Mouse (Mus musculus) limb, embryonic 12.5 days (tissue): ENCODE measurements at regions not wholly inside any gene's neighbourhood (a gene's known extent, or its start where the extent isn't known, plus 50 kb on each side); places are given as distances from the start of the nearest gene placed in this dataset.
"Not testable (repeated sequence)": the region's sequence is repeated elsewhere in the genome, so short reads cannot be mapped to it uniquely, and the experiment has no call there.

Experiments used
- ATAC-seq: fragments of 200-750 bp; cut with Nextera tagmentation; 2 replicates; pipeline ENCODE4 v1.8.0; 2017; ENCODE audit warnings: low read depth, moderate TSS enrichment; ENCODE audit not compliant: insufficient number of reproducible peaks, insufficient read depth, low FRiP score, low TSS enrichment
- H3K27ac ChIP-seq: fragments of 300-500 bp; sonication (generic); 2 replicates; pipeline ENCODE4 v1.5.1; 2016; ENCODE audit warnings: mild to moderate bottlenecking, moderate library complexity
- H3K27me3 ChIP-seq: fragments of 300-500 bp; sonication (generic); 2 replicates; pipeline ENCODE4 v1.6.1; 2016; ENCODE audit warnings: mild to moderate bottlenecking, moderate library complexity
- H3K36me3 ChIP-seq: fragments of 300-500 bp; sonication (generic); 2 replicates; pipeline ENCODE4 v1.6.1; 2016; ENCODE audit warnings: mild to moderate bottlenecking, moderate library complexity
- H3K4me1 ChIP-seq: fragments of 300-500 bp; sonication (generic); replicated peaks from 2 replicates; pipeline ENCODE4 v1.6.1; 2016
- H3K4me2 ChIP-seq: fragments of 300-500 bp; sonication (generic); 2 replicates; pipeline ENCODE4 v1.6.1; 2016; ENCODE audit warnings: mild to moderate bottlenecking, moderate library complexity
- H3K4me3 ChIP-seq: fragments of 300-500 bp; sonication (generic); replicated peaks from 2 replicates; pipeline ENCODE4 v1.5.1; 2016; ENCODE audit warnings: mild to moderate bottlenecking
- H3K9ac ChIP-seq: fragments of 300-500 bp; sonication (generic); replicated peaks from 2 replicates; pipeline ENCODE4 v1.6.1; 2016; ENCODE audit warnings: mild to moderate bottlenecking, moderate library complexity
- H3K9me3 ChIP-seq: fragments of 300-500 bp; sonication (generic); 2 replicates; pipeline ENCODE4 v1.6.1; 2016; ENCODE audit warnings: mild to moderate bottlenecking, moderate library complexity
- WGBS: fragments of 180-500 bp; shearing (Covaris S2); methylation state at CpG from one replicate; pipeline ENCODE4 v1.1.7; 2016; 5-methylcytosine and 5-hydroxymethylcytosine counted together

DNA sequence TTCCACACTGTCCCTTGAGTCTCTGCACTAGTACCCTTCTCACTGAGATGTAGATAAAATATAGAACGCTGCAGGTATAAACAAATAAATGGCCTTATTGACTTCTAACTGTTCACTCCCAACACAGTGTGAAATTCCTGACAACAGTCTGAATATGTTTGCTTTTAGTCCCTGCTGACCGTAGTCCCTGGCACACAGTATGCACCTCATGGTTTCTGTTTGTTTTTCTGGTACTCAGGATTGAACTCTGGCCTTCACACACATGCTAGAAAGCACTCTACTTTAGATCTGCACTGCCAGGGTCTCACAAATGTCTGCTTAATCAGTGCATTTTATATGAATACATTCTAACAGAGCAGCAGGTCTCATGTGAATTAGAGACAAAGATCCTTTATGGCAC is 95.8 kb downstream of the Rps12 start:
- H3K4me3 ChIP-seq = no peak overlapping the region
- no peaks in the 10 kb centered on the region for H3K27me3 ChIP-seq
- no peak overlapping the region for H3K9ac ChIP-seq
- WGBS = 79% methylated on average over 2 of the region's 2 CpGs
- 0 out of 2 replicates have a peak, but pooled peaks cover 3% of the 10 kb centered on the region for H3K4me1 ChIP-seq
- no peaks in the 10 kb centered on the region for H3K36me3 ChIP-seq
- ATAC-seq = no peak
- H3K27ac ChIP-seq = no peak overlapping the region
- H3K4me2 ChIP-seq = no peak overlapping the region
- no peaks in the 10 kb centered on the region for H3K9me3 ChIP-seq

GRCm38 (mm10) chr10:23686969-23687368 is 100.1 kb downstream of the Rps12 start:
- Histone ChIP-seq H3K27ac (peak overlapping the region; percentile 62; the same call in 1 of the 2 replicates), H3K4me3 (no peak overlapping the region), H3K36me3 (no peaks in the 10 kb centered on the region), H3K4me1 (0 out of 2 replicates have a peak, but pooled peaks cover 3% of the 10 kb centered on the region), H3K27me3 (no peaks in the 10 kb centered on the region), H3K9me3 (no peaks in the 10 kb centered on the region), H3K9ac (no peak overlapping the region), H3K4me2 (no peak overlapping the region)
- ATAC-seq = no peak
- 61% methylated on average over 10 of the region's 10 CpGs for WGBS

GRCm38 (mm10) chr10:23683078-23683477 is 104.0 kb downstream of the Rps12 start:
- Histone ChIP-seq H3K4me3 (no peak overlapping the region), H3K27ac (no peak overlapping the region), H3K9me3 (no peaks in the 10 kb centered on the region), H3K36me3 (no peaks in the 10 kb centered on the region), H3K4me1 (0 out of 2 replicates have a peak, but pooled peaks cover 3% of the 10 kb centered on the region), H3K9ac (no peak overlapping the region), H3K4me2 (no peak overlapping the region), H3K27me3 (no peaks in the 10 kb centered on the region)
- ATAC-seq = no peak
- WGBS = 83% methylated on average over 4 of the region's 4 CpGs

DNA sequence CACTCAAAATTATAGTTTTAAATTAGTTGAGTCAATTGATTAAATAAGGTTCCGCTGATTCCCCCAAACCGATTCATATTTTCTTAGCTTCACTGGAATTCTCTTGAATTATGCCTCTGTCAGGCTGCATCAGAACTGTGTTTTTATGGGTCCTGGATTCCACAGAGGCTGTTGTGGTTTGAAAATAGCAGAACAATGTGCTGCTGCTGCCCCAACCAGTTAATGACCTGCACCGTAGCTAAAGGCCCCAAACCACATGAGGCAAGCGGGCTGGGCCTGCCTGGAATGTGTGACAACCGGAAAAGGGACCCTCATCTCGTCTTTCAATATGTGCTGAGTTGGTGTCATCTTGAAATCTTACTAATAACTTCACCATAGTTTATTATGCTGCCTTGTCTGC is 111.2 kb downstream of the Rps12 start:
- no peaks in the 10 kb centered on the region for H3K27me3 ChIP-seq
- 0 out of 2 replicates have a peak overlapping the region, but pooled peaks have one; percentile 18 for H3K9ac ChIP-seq
- 35% methylated on average over 6 of the region's 6 CpGs for WGBS
- H3K4me2 ChIP-seq = no peak overlapping the region
- ATAC-seq = no peak
- H3K27ac ChIP-seq = no peak overlapping the region
- peaks cover 29% of the 10 kb centered on the region for H3K4me1 ChIP-seq
- no peaks in the 10 kb centered on the region for H3K9me3 ChIP-seq
- H3K4me3 ChIP-seq = no peak overlapping the region
- no peaks in the 10 kb centered on the region for H3K36me3 ChIP-seq

- H3K4me2 ChIP-seq = no peak overlapping the region
- H3K27ac ChIP-seq = peak overlapping the region; percentile 76
- peaks cover 29% of the 10 kb centered on the region for H3K4me1 ChIP-seq
- no peak overlapping the region for H3K9ac ChIP-seq
- peak; percentile 56; the same call in 1 of the 2 replicates for ATAC-seq
- H3K9me3 ChIP-seq = no peaks in the 10 kb centered on the region
- H3K27me3 ChIP-seq = no peaks in the 10 kb centered on the region
- H3K4me3 ChIP-seq = no peak overlapping the region
- 56% methylated on average over 16 of the region's 16 CpGs for WGBS
- H3K36me3 ChIP-seq = no peaks in the 10 kb centered on the region
Measured at GRCm38 (mm10) chr10:23674633-23675515, 112.2 kb downstream of the Rps12 start.

DNA sequence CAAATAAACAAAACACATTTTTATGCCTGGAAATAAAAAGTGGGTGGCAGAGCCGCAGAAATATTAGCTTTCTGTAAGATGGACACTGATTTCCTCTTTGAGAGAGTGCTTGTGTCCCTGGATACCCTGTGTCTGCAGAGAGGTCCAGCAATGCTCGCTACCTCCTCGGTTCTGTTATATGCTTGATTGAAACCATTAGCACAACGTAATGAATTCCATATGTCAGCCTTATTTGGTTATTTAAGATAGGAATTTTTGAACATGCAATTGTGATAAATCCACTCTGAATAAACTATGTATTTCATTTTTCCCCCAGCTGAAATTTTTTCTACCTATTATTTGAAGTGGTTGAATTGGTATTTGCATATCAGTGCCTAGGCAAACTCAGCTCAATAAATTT is 114.8 kb downstream of the Rps12 start:
- H3K9me3 ChIP-seq = no peaks in the 10 kb centered on the region
- H3K4me3 ChIP-seq = no peak overlapping the region
- 27% methylated on average over 4 of the region's 4 CpGs for WGBS
- no peaks in the 10 kb centered on the region for H3K36me3 ChIP-seq
- no peak overlapping the region for H3K9ac ChIP-seq
- no peak overlapping the region for H3K4me2 ChIP-seq
- no peak overlapping the region for H3K27ac ChIP-seq
- ATAC-seq = no peak
- H3K4me1 ChIP-seq = peaks cover 29% of the 10 kb centered on the region
- no peaks in the 10 kb centered on the region for H3K27me3 ChIP-seq

GRCm38 (mm10) chr10:23671494-23671893 is 115.6 kb downstream of the Rps12 start:
- H3K27me3 ChIP-seq = no peaks in the 10 kb centered on the region
- H3K36me3 ChIP-seq = no peaks in the 10 kb centered on the region
- H3K9ac ChIP-seq = no peak overlapping the region
- H3K4me2 ChIP-seq = no peak overlapping the region
- peaks cover 24% of the 10 kb centered on the region for H3K4me1 ChIP-seq
- WGBS = 27% methylated on average over 8 of the region's 8 CpGs
- no peak overlapping the region for H3K27ac ChIP-seq
- H3K4me3 ChIP-seq = no peak overlapping the region
- no peak for ATAC-seq
- H3K9me3 ChIP-seq = no peaks in the 10 kb centered on the region

DNA sequence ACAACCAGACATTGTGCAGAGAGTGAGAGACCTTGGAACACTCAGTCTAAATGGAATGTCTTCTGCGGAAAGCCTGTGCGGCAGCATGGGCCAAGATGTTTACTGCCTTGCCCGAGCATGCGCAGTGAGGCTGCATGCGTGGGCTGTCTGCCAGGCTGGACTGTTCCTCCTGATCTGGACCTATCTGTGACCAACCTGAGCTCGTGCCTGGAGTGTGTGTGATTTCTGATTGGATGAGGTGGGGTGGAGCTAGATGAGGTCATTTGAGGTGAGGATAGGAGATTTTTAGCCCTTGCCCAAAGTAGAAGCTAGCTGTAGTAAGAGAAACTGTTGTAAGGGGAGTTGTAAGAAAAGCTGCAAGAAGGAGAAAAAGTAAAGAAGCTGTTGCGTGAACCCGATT is 121.2 kb downstream of the Rps12 start:
- not testable (repeated sequence) for ATAC-seq, H3K9ac ChIP-seq, H3K4me3 ChIP-seq, H3K4me2 ChIP-seq, H3K4me1 ChIP-seq, H3K36me3 ChIP-seq, H3K27me3 ChIP-seq, H3K27ac ChIP-seq, H3K9me3 ChIP-seq
- WGBS = 85% methylated on average over 8 of the region's 8 CpGs

DNA sequence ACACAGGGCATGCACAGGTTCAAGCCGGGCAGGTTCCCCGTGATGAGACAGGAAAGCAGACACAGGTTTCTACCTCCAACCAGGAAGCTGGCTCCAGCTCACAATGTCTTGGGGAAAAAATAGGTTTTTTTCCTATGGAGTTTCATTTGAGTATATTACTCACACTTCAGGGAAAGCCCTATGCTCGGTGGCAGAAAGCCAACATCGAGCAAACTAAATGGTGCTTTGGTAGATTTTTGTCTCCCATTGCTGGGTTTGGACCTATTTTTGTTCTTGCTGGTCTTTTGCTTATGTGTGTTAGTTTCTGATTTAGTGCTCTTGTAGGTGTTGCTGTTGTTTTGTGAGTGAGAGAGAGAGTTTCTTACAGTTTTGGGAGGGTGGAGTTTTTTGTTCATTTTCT is 160.9 kb downstream of the Rps12 start:
- H3K4me2 ChIP-seq = no peak overlapping the region
- H3K4me3 ChIP-seq = no peak overlapping the region
- no peaks in the 10 kb centered on the region for H3K27me3 ChIP-seq
- ATAC-seq = no peak
- H3K9me3 ChIP-seq = no peaks in the 10 kb centered on the region
- H3K4me1 ChIP-seq = no peaks in the 10 kb centered on the region
- no peak overlapping the region for H3K9ac ChIP-seq
- WGBS = 86% methylated on average over 4 of the region's 4 CpGs
- no peak overlapping the region for H3K27ac ChIP-seq
- H3K36me3 ChIP-seq = no peaks in the 10 kb centered on the region

DNA sequence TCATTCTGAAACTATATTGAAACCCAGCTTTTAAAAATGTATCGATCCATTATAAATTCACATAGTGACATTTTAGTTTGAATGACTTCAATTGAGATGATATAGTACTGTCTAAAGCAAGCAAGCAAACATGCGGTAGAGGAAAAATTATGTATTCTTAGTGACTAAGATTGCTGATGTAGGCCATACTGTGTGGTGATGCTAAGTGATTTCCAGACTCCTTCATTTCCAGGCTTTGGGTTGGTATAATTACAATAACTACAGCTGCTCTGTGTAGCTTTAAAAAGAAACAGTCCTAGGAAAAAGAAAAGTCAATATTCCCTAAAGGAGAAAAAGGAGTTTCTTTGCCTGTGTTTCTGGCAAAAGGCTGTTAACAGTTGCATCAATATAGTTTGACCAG is 175.0 kb downstream of the Rps12 start:
- H3K27me3 ChIP-seq = no peaks in the 10 kb centered on the region
- H3K27ac ChIP-seq = peak overlapping the region; percentile 54; the same call in 1 of the 2 replicates
- no peaks in the 10 kb centered on the region for H3K36me3 ChIP-seq
- 90% methylated on average over 2 of the region's 2 CpGs for WGBS
- no peaks in the 10 kb centered on the region for H3K9me3 ChIP-seq
- H3K9ac ChIP-seq = no peak overlapping the region
- peaks cover 29% of the 10 kb centered on the region for H3K4me1 ChIP-seq
- ATAC-seq = no peak
- H3K4me2 ChIP-seq = no peak overlapping the region
- H3K4me3 ChIP-seq = no peak overlapping the region

GRCm38 (mm10) chr10:23611183-23611582 is 175.9 kb downstream of the Rps12 start:
- Histone ChIP-seq H3K4me1 (peaks cover 29% of the 10 kb centered on the region), H3K27ac (no peak overlapping the region), H3K9ac (no peak overlapping the region), H3K9me3 (no peaks in the 10 kb centered on the region), H3K36me3 (no peaks in the 10 kb centered on the region), H3K4me3 (no peak overlapping the region), H3K4me2 (no peak overlapping the region), H3K27me3 (no peaks in the 10 kb centered on the region)
- 37% methylated on average over 9 of the region's 9 CpGs for WGBS
- no peak for ATAC-seq

- peaks cover 29% of the 10 kb centered on the region for H3K4me1 ChIP-seq
- H3K4me3 ChIP-seq = no peak overlapping the region
- H3K9ac ChIP-seq = no peak overlapping the region
- no peak overlapping the region for H3K4me2 ChIP-seq
- no peaks in the 10 kb centered on the region for H3K9me3 ChIP-seq
- ATAC-seq = no peak
- no peaks in the 10 kb centered on the region for H3K36me3 ChIP-seq
- no peaks in the 10 kb centered on the region for H3K27me3 ChIP-seq
- no peak overlapping the region for H3K27ac ChIP-seq
- WGBS = 78% methylated on average over 6 of the region's 6 CpGs
Measured at GRCm38 (mm10) chr10:23610485-23610884, 176.6 kb downstream of the Rps12 start.
